Mouse (Mus musculus) heart, embryonic 14.5 days (tissue): ENCODE measurements around the gene Cerk. TPM values are rescaled to one million over a fixed set of nuclear protein-coding genes. Genes with fewer than 3 reads are reported as not detected.
"Not testable (repeated sequence)": the region's sequence is repeated elsewhere in the genome, so short reads cannot be mapped to it uniquely, and the experiment has no call there.

Experiments used
- ATAC-seq: fragments of 200-750 bp; cut with Nextera tagmentation; 2 replicates; pipeline ENCODE4 v1.8.0; 2017; ENCODE audit warnings: low read depth, moderate TSS enrichment; ENCODE audit not compliant: insufficient number of reproducible peaks, insufficient read depth, low FRiP score
- H3K27ac ChIP-seq, 2 experiments: fragments of 200-500 bp in 1 of 2; fragments of 300-500 bp in 1 of 2; sonication (generic) in 1 of 2; replicated peaks in 1 of 2; 2 replicates each; pipeline ENCODE4 v1.5.1; 2012 to 2014; ENCODE audit warnings: low read depth in 2 of 2, low read length in 2 of 2, control low read depth in 1 of 2, mild to moderate bottlenecking in 1 of 2, mixed read lengths in 1 of 2; ENCODE audit not compliant: control insufficient read depth in 1 of 2, insufficient read depth in 1 of 2
- H3K27me3 ChIP-seq: fragments of 300-500 bp; sonication (generic); 2 replicates; pipeline ENCODE4 v1.6.1; 2014; ENCODE audit warnings: mild to moderate bottlenecking, low read length, control low read depth; ENCODE audit not compliant: control insufficient read depth, insufficient read depth
- H3K36me3 ChIP-seq: fragments of 300-500 bp; sonication (generic); 2 replicates; pipeline ENCODE4 v1.6.1; 2014; ENCODE audit warnings: mild to moderate bottlenecking, control low read depth, low read length, mixed read lengths; ENCODE audit not compliant: control insufficient read depth, insufficient read depth
- H3K4me1 ChIP-seq, 2 experiments: fragments of 200-500 bp in 1 of 2; fragments of 300-500 bp in 1 of 2; sonication (generic) in 1 of 2; 2 replicates each; pipeline ENCODE4 v1.6.1; 2012 to 2014; ENCODE audit warnings: low read length in 2 of 2, control low read depth in 1 of 2, mixed read lengths in 1 of 2; ENCODE audit not compliant: control insufficient read depth in 2 of 2, insufficient read depth in 2 of 2
- H3K4me2 ChIP-seq: fragments of 300-500 bp; sonication (generic); 2 replicates; pipeline ENCODE4 v1.6.1; 2014; ENCODE audit warnings: mild to moderate bottlenecking, low read length
- H3K4me3 ChIP-seq, 2 experiments: fragments of 200-500 bp in 1 of 2; fragments of 300-500 bp in 1 of 2; sonication (generic) in 1 of 2; 2 replicates each; pipeline ENCODE4 v1.5.1; 2012 to 2014; ENCODE audit warnings: low read length in 2 of 2, mild to moderate bottlenecking in 2 of 2, control low read depth in 1 of 2, low read depth in 1 of 2, moderate library complexity in 1 of 2; ENCODE audit not compliant: control insufficient read depth in 1 of 2, insufficient read depth in 1 of 2
- H3K9ac ChIP-seq: fragments of 300-500 bp; sonication (generic); 2 replicates; pipeline ENCODE4 v1.6.1; 2014; ENCODE audit warnings: mild to moderate bottlenecking, low read length
- H3K9me3 ChIP-seq: fragments of 300-500 bp; sonication (generic); 2 replicates; pipeline ENCODE4 v1.6.1; 2016; ENCODE audit warnings: low read length, control low read depth; ENCODE audit not compliant: control insufficient read depth
- WGBS: fragments of 180-500 bp; shearing (Covaris S2); extraction: QIAGEN DNeasy Blood & Tissue Kit; methylation state at CpG from one replicate; pipeline ENCODE4 v1.1.7; 2014; 5-methylcytosine and 5-hydroxymethylcytosine counted together
- polyA plus RNA-seq: library from polyadenylated mRNA; unstranded; fragments of >200 nt; fragmentation: Nextera tagmentation; extraction: Ambion mirVana; gene quantifications from 2 replicates; pipeline ENCODE4 v1.2.1, GENCODE M21; 2014

Cerk gene
- polyA plus RNA-seq, 1 experiment from 2014 or later: 16.1 TPM

- Histone ChIP-seq H3K27ac (no peak overlapping the region), H3K9ac (no peak overlapping the region), H3K27me3 (no peaks in the 10 kb centered on the region), H3K4me3 (no peak overlapping the region), H3K4me1 (peaks cover 4 to 8% of the 10 kb centered on the region in 2 experiments; a peak in 3 of 4 replicates), H3K36me3 (no peaks in the 10 kb centered on the region), H3K4me2 (no peak overlapping the region), H3K9me3 (no peaks in the 10 kb centered on the region)
- 75% methylated on average over 5 of the region's 5 CpGs for WGBS
- ATAC-seq: no peak
Measured at GRCm38 (mm10) chr15:86199052-86199451, 13.1 kb upstream of the Cerk start.

GRCm38 (mm10) chr15:86194676-86195453, 8.9 kb upstream of the Cerk start:
- not testable (repeated sequence) for H3K9me3 ChIP-seq

GRCm38 (mm10) chr15:86191933-86192332, 6.0 kb upstream of the Cerk start:
- no peak for ATAC-seq
- Histone ChIP-seq H3K4me1 (peaks cover 10 to 12% of the 10 kb centered on the region in 2 experiments), H3K9ac (no peak overlapping the region), H3K4me2 (no peak overlapping the region), H3K36me3 (no peaks in the 10 kb centered on the region), H3K4me3 (no peak overlapping the region), H3K27me3 (no peaks in the 10 kb centered on the region), H3K27ac (no peak overlapping the region), H3K9me3 (no peaks in the 10 kb centered on the region)
- WGBS: 60% methylated on average over 3 of the region's 3 CpGs

More at GRCm38 (mm10) chr15:86194676-86195453, 8.9 kb upstream of the Cerk start:
- 62% methylated on average over 55 of the region's 55 CpGs for WGBS
- H3K4me2 ChIP-seq, H3K36me3 ChIP-seq, H3K9ac ChIP-seq, H3K27ac ChIP-seq, H3K27me3 ChIP-seq, H3K4me3 ChIP-seq, H3K4me1 ChIP-seq: not testable (repeated sequence)
- peak; percentile 97 for ATAC-seq

- no peak overlapping the region for H3K9ac ChIP-seq
- H3K27ac ChIP-seq: no peak overlapping the region
- no peaks in the 10 kb centered on the region for H3K27me3 ChIP-seq
- no peak for ATAC-seq
- H3K4me2 ChIP-seq: no peak overlapping the region
- no peak overlapping the region for H3K4me3 ChIP-seq
- H3K4me1 ChIP-seq: peaks cover 12 to 15% of the 10 kb centered on the region in 2 experiments
- WGBS: 26% methylated on average over 1 of the region's 1 CpGs
- no peaks in the 10 kb centered on the region for H3K36me3 ChIP-seq
- H3K9me3 ChIP-seq: no peaks in the 10 kb centered on the region
Measured at GRCm38 (mm10) chr15:86191505-86191904, 5.6 kb upstream of the Cerk start.

- ATAC-seq: no peak
- WGBS: 83% methylated on average over 3 of the region's 3 CpGs
- H3K4me1 ChIP-seq: peaks cover 16 to 19% of the 10 kb centered on the region in 2 experiments
- H3K9ac ChIP-seq: no peak overlapping the region
- no peak overlapping the region for H3K4me3 ChIP-seq
- H3K9me3 ChIP-seq: no peaks in the 10 kb centered on the region
- no peak overlapping the region for H3K4me2 ChIP-seq
- H3K27me3 ChIP-seq: no peaks in the 10 kb centered on the region
- no peak overlapping the region for H3K27ac ChIP-seq
- no peaks in the 10 kb centered on the region for H3K36me3 ChIP-seq
Measured at GRCm38 (mm10) chr15:86190387-86190786, 4.4 kb upstream of the Cerk start.

- H3K36me3 ChIP-seq: no peaks in the 10 kb centered on the region
- 0 out of 2 replicates have a peak overlapping the region, but pooled peaks have one; percentile 27 for H3K9ac ChIP-seq
- no peaks in the 10 kb centered on the region for H3K27me3 ChIP-seq
- ATAC-seq: no peak
- H3K4me3 ChIP-seq: no peak overlapping the region
- H3K9me3 ChIP-seq: no peaks in the 10 kb centered on the region
- peak overlapping the region in 1 of 2 experiments; percentile 15; a peak in 2 of 4 replicates for H3K27ac ChIP-seq
- no peak overlapping the region for H3K4me2 ChIP-seq
- WGBS: 36% methylated on average over 10 of the region's 10 CpGs
- peaks cover 22 to 27% of the 10 kb centered on the region in 2 experiments for H3K4me1 ChIP-seq
Measured at GRCm38 (mm10) chr15:86188746-86189470, 3.0 kb upstream of the Cerk start.

- 69% methylated on average over 5 of the region's 5 CpGs for WGBS
- no peak overlapping the region for H3K4me2 ChIP-seq
- H3K4me3 ChIP-seq: no peak overlapping the region
- no peaks in the 10 kb centered on the region for H3K36me3 ChIP-seq
- H3K27me3 ChIP-seq: no peaks in the 10 kb centered on the region
- H3K27ac ChIP-seq: no peak overlapping the region
- no peak for ATAC-seq
- H3K9me3 ChIP-seq: no peaks in the 10 kb centered on the region
- peaks cover 24 to 28% of the 10 kb centered on the region in 2 experiments for H3K4me1 ChIP-seq
- H3K9ac ChIP-seq: 0 out of 2 replicates have a peak overlapping the region, but pooled peaks have one; percentile 3
Measured at GRCm38 (mm10) chr15:86188186-86188585, 2.2 kb upstream of the Cerk start.
